Mouse (Mus musculus) c-Kit-negative CD71-positive TER-119-positive erythroid progenitor cells, embryonic 14.5 days (primary cell): ENCODE data around the gene Hagh.
A peak's percentile ranks its signal among the peaks of the same experiment; 100 is the strongest.

Experiments
- DNase-seq: peaks from one replicate; pipeline ENCODE4 v3.0.0-alpha.2; 2013; ENCODE audit warnings: low read depth, low spot score

The Hagh gene

GRCm38 (mm10) chr17:24839842-24840241, at the start of gene Hagh:
Gene Hagh, plus strand, starts transcription at chr17:24840143.
- no peak for DNase-seq

GRCm38 (mm10) chr17:24792190-24792589, 47.8 kb upstream of the Hagh start:
- no peak for DNase-seq

GRCm38 (mm10) chr17:24794791-24795190, 45.2 kb upstream of the Hagh start:
- DNase-seq = no peak

- no peak for DNase-seq
Measured at GRCm38 (mm10) chr17:24796969-24797368, 43.0 kb upstream of the Hagh start.

GRCm38 (mm10) chr17:24798229-24798628, 41.7 kb upstream of the Hagh start:
- DNase-seq = no peak

GRCm38 (mm10) chr17:24799476-24799875, 40.5 kb upstream of the Hagh start:
- no peak for DNase-seq

- no peak for DNase-seq
Measured at GRCm38 (mm10) chr17:24800524-24800923, 39.4 kb upstream of the Hagh start.

GRCm38 (mm10) chr17:24803952-24804951, 35.7 kb upstream of the Hagh start, which contains the start of gene Meiob:
Gene Meiob, plus strand, starts transcription at chr17:24804289.
- DNase-seq = peak; percentile 49

- no peak for DNase-seq
Measured at GRCm38 (mm10) chr17:24811211-24811610, 28.7 kb upstream of the Hagh start.

GRCm38 (mm10) chr17:24812215-24812614, 27.7 kb upstream of the Hagh start:
- no peak for DNase-seq

- no peak for DNase-seq
Measured at GRCm38 (mm10) chr17:24815256-24815655, 24.7 kb upstream of the Hagh start.

- no peak for DNase-seq
Measured at GRCm38 (mm10) chr17:24817503-24817902, 22.4 kb upstream of the Hagh start.

- no peak for DNase-seq
Measured at GRCm38 (mm10) chr17:24818172-24818571, 21.8 kb upstream of the Hagh start.

GRCm38 (mm10) chr17:24819469-24819868, 20.5 kb upstream of the Hagh start:
- DNase-seq = no peak

GRCm38 (mm10) chr17:24821351-24822280, 18.3 kb upstream of the Hagh start:
- no peak for DNase-seq

GRCm38 (mm10) chr17:24840341-24840740, 398 bp downstream of the Hagh start:
- DNase-seq = no peak

- no peak for DNase-seq
Measured at GRCm38 (mm10) chr17:24841133-24841532, 1.2 kb downstream of the Hagh start.

- DNase-seq = no peak
Measured at GRCm38 (mm10) chr17:24842631-24843030, 2.7 kb downstream of the Hagh start.

- no peak for DNase-seq
Measured at GRCm38 (mm10) chr17:24844525-24844924, 4.6 kb downstream of the Hagh start.

- no peak for DNase-seq
Measured at GRCm38 (mm10) chr17:24847386-24847785, 7.4 kb downstream of the Hagh start.

GRCm38 (mm10) chr17:24848600-24849031, 8.7 kb downstream of the Hagh start:
- DNase-seq = peak; percentile 65

GRCm38 (mm10) chr17:24849733-24850064, 9.8 kb downstream of the Hagh start:
- no peak for DNase-seq
